Mouse (Mus musculus): ENCODE measurements around the gene Hhex. TPM values are rescaled to one million over a fixed set of nuclear protein-coding genes. Genes with fewer than 3 reads are reported as not detected.
A peak's percentile ranks its signal among the peaks of the same experiment; 100 is the strongest.

Gene Hhex
- total RNA-seq (2015), result 113 and 118 TPM in 2 replicates
- 26.5 and 34.9 TPM in 2 replicates for total RNA-seq (2017)

GRCm38 (mm10) chr19:37434263-37434951 is at the start of gene Hhex:
Hhex (plus strand) TSS chr19:37434810.
- peak; percentile 79 for ATAC-seq (ENCODE audit: poor library complexity, severe bottlenecking)

- ATAC-seq (ENCODE audit: poor library complexity, severe bottlenecking), result no peak
Measured at GRCm38 (mm10) chr19:37386126-37386525, 48.5 kb upstream of the Hhex start.

- no peak for ATAC-seq (ENCODE audit: poor library complexity, severe bottlenecking)
Measured at GRCm38 (mm10) chr19:37391869-37392268, 42.7 kb upstream of the Hhex start.

GRCm38 (mm10) chr19:37396279-37396678 is 38.3 kb upstream of the Hhex start:
- no peak for ATAC-seq (ENCODE audit: poor library complexity, severe bottlenecking)

GRCm38 (mm10) chr19:37400936-37401335 is 33.7 kb upstream of the Hhex start:
- ATAC-seq (ENCODE audit: poor library complexity, severe bottlenecking), result no peak

- ATAC-seq (ENCODE audit: poor library complexity, severe bottlenecking), result peak; percentile 82
Measured at GRCm38 (mm10) chr19:37418294-37418693, 16.3 kb upstream of the Hhex start.

- peak; percentile 93 for ATAC-seq (ENCODE audit: poor library complexity, severe bottlenecking)
Measured at GRCm38 (mm10) chr19:37419613-37420012, 15.0 kb upstream of the Hhex start.

GRCm38 (mm10) chr19:37428589-37428988 is 6.0 kb upstream of the Hhex start:
- ATAC-seq (ENCODE audit: poor library complexity, severe bottlenecking), result peak; percentile 45

- no peak for ATAC-seq (ENCODE audit: poor library complexity, severe bottlenecking)
Measured at GRCm38 (mm10) chr19:37431139-37431756, 3.4 kb upstream of the Hhex start.

- ATAC-seq (ENCODE audit: poor library complexity, severe bottlenecking), result no peak
Measured at GRCm38 (mm10) chr19:37432868-37433570, 1.6 kb upstream of the Hhex start.

- ATAC-seq (ENCODE audit: poor library complexity, severe bottlenecking), result no peak
Measured at GRCm38 (mm10) chr19:37433895-37434262, 731 bp upstream of the Hhex start.

GRCm38 (mm10) chr19:37435041-37435852 is 637 bp downstream of the Hhex start:
- ATAC-seq (ENCODE audit: poor library complexity, severe bottlenecking), result peak; percentile 19

- peak; percentile 13 for ATAC-seq (ENCODE audit: poor library complexity, severe bottlenecking)
Measured at GRCm38 (mm10) chr19:37435853-37436174, 1.2 kb downstream of the Hhex start.

- peak; percentile 56 for ATAC-seq (ENCODE audit: poor library complexity, severe bottlenecking)
Measured at GRCm38 (mm10) chr19:37436514-37437288, 2.1 kb downstream of the Hhex start.

- ATAC-seq (ENCODE audit: poor library complexity, severe bottlenecking), result no peak
Measured at GRCm38 (mm10) chr19:37437289-37437606, 2.6 kb downstream of the Hhex start.

- no peak for ATAC-seq (ENCODE audit: poor library complexity, severe bottlenecking)
Measured at GRCm38 (mm10) chr19:37440181-37440580, 5.6 kb downstream of the Hhex start.

- no peak for ATAC-seq (ENCODE audit: poor library complexity, severe bottlenecking)
Measured at GRCm38 (mm10) chr19:37440708-37441475, 6.3 kb downstream of the Hhex start.

- peak; percentile 65 for ATAC-seq (ENCODE audit: poor library complexity, severe bottlenecking)
Measured at GRCm38 (mm10) chr19:37442524-37443286, 8.1 kb downstream of the Hhex start.

GRCm38 (mm10) chr19:37443631-37444140 is 9.1 kb downstream of the Hhex start:
- no peak for ATAC-seq (ENCODE audit: poor library complexity, severe bottlenecking)

Data from megakaryocyte, adult 5-6 weeks (primary cell).